Mouse (Mus musculus) cerebellum, postnatal 25 days (tissue): ENCODE measurements around the gene Gabrq.

ENCODE experiments used
- DNase-seq, 2 experiments: peaks; one replicate each; pipeline ENCODE4 v3.0.0; 2021; ENCODE audit warnings: mixed read lengths in 2 of 2

Gene Gabrq

DNA sequence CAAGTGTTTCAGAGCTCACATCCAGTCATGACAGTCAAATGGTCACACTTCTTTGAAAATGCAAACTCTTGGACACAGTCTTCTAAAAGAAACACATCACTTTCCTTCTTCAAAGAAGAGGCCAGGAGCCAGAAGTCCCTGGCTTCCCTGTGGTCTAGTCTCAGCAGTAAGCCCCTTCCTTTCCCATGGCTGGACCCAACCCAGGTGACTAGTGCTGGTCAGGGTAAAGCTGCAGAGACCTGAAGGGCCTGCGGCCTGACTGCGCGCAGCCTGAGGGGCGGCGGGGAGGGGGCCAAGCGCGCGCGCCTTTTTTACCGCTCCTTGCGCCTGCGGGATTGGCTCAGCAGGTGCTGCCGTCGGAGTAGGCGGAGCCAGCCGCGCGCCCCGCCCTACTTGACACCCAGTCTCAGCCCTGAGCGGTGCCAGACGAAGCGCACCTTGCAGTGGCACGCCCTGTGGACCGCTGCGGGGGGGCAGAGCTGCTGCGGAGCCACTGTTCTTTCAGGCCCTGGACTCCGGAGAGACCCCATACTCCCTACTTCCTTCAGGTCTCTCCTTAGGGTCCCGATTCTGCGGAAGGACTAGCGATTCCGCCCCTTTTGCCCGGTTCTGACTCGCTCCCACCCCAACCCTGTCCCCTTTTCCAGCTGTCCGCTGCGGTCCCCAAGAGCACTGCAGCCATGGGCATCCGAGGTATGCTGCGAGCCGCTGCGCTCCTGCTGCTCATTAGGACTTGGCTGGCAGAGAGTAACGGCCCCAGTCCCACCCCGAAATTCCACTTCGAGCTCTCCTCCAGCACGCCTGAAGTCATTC is at the start of gene Gabrq:
Gene Gabrq, plus strand, starts transcription at position 403 of the 813 bp plus-strand sequence.
- peak; percentile 6 to 36 for DNase-seq

DNA sequence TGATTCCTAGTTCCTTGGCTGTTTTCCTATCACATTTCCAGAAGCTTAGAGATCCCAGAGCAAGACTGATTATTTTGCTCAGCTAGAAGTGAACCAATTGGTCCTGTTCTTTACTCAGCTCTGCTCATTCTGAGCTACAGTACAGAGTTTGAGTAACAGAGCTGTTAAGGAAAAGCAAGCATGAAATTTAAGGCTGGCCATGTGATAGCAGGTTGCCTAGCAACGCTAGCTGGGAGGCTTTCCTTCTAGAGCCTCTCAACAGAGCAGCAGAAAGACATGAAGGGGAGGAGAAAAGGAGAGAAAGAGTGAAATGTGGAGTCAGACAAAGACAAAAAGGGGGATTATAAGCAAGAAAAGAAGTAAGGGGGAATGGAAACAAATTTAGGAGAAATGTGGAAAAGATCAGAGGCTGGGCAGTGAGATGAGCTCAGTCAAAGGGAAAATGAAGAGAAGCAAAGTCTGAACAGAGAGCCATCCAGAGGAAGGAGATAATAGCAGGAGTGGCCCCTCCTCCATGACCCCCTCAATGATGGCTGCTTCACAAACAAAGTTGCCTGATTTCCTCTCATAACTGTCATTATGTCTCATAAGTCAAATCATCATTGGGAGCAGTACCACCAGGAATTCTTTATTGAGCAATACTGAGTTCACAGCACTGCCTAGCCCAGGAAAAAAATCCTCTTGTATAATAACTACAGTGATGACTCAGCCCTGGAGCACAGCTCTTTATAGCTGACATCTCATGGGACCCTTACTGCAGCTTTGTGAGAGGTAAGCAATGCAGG is 36.0 kb upstream of the Gabrq start:
- DNase-seq, result no peak

DNA sequence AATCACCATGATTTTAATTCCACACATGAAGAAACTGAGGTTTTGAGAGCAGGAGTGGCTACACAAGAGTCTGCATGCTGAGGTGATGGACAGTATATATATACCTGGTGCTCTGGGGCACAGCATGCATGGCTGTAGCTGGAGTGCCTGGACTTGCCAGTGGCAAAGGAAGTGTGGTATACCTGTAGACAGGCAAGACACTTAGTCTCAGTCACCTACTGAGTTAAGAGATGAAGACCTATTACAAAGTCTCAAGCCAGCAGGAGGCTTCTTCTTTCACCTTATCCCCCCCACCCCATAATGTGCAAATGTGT is 35.5 kb upstream of the Gabrq start:
- no peak for DNase-seq

DNA sequence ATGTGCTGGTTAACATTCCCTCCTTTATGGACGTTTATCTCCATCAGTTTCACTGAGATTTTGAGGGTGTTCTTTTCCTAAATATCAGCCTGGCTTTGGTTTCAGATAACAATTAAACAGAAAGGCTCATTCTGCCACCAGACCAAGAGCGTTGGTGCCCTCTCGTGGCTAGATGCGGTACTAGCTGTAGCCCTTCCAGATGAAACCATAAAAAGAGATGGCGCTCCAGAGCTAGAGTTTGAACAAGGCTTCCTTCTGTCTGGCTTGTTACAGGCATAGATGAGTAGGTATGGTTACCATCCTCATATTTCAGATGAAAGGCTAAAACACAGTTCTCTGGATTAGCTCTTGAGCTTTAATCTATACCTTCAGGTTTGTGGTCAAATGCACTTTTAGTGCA is 5.4 kb upstream of the Gabrq start:
- peak; percentile 74 to 82 for DNase-seq

DNA sequence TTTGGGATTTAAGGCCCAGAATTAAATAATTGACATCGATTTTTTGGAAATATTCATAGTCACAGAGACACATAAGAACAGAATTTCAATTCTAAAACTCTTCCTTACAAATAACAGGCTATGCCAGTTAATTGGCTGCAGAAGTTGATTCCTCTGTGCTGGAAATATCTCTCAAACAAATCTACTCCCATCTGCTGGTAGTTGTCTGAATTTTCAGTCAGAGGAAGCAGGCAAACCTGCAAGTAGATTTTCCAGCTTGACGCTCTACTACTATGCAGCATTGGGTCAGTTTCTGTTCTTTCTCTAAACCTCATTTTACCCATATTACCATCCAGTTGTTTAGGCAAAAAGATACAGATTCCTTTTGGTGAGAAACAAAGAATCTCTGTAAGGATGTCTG is 1.7 kb upstream of the Gabrq start:
- DNase-seq, result no peak

DNA sequence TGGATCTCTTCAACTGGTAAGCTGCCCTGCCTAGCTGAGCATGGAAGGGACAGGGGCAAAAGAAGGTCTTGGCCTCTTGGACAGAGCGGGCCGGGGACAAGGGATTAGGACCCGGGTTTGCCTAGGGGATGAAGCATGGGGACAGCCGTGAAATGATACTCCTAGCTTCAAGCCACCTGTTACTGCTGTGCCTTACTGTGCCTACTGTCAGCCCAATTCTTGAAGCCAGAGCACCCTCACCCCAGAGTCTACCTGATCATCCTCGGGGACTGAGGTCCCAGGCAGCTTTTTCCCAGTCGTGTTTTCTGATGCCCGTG is 569 bp downstream of the Gabrq start:
- DNase-seq, result no peak
